Mouse (Mus musculus) intestine, embryonic 16.5 days (tissue): Measurements from ENCODE around the gene Xpot. TPM values are rescaled to one million over a fixed set of nuclear protein-coding genes. Genes with fewer than 3 reads are reported as not detected.

Source experiments
- ATAC-seq: fragments of 200-750 bp; cut with Nextera tagmentation; 2 replicates; pipeline ENCODE4 v1.8.0; 2017; ENCODE audit warnings: moderate TSS enrichment, moderate library complexity
- H3K27ac ChIP-seq: fragments of 300-500 bp; sonication (generic); 2 replicates; pipeline ENCODE4 v1.5.1; 2014; ENCODE audit warnings: mild to moderate bottlenecking, low read length
- H3K27me3 ChIP-seq: fragments of 300-500 bp; sonication (generic); replicated peaks from 2 replicates; pipeline ENCODE4 v1.6.1; 2014; ENCODE audit warnings: low read length, control low read depth, mixed read lengths; ENCODE audit not compliant: control insufficient read depth, insufficient read depth
- H3K36me3 ChIP-seq: fragments of 300-500 bp; sonication (generic); 2 replicates; pipeline ENCODE4 v1.6.1; 2014; ENCODE audit warnings: low read length, control low read depth; ENCODE audit not compliant: control insufficient read depth, insufficient read depth
- H3K4me1 ChIP-seq: fragments of 300-500 bp; sonication (generic); 2 replicates; pipeline ENCODE4 v1.6.1; 2014; ENCODE audit warnings: low read length, control low read depth, mixed read lengths; ENCODE audit not compliant: control insufficient read depth, insufficient read depth
- H3K4me2 ChIP-seq: fragments of 300-500 bp; sonication (generic); 2 replicates; pipeline ENCODE4 v1.6.1; 2014; ENCODE audit warnings: low read depth, low read length, control low read depth
- H3K4me3 ChIP-seq: fragments of 300-500 bp; sonication (generic); 2 replicates; pipeline ENCODE4 v1.5.1; 2014; ENCODE audit warnings: mild to moderate bottlenecking, low read length
- H3K9ac ChIP-seq: fragments of 300-500 bp; sonication (generic); 2 replicates; pipeline ENCODE4 v1.6.1; 2014; ENCODE audit warnings: low read depth, low read length
- H3K9me3 ChIP-seq: fragments of 300-500 bp; sonication (generic); 2 replicates; pipeline ENCODE4 v1.6.1; 2016; ENCODE audit warnings: low read length, control low read depth; ENCODE audit not compliant: control insufficient read depth
- WGBS: fragments of 180-500 bp; shearing (Covaris S2); extraction: QIAGEN DNeasy Blood & Tissue Kit; methylation state at CpG from one replicate; pipeline ENCODE4 v1.1.7; 2014; 5-methylcytosine and 5-hydroxymethylcytosine counted together
- polyA plus RNA-seq: library from polyadenylated mRNA; unstranded; fragments of >200 nt; fragmentation: Nextera tagmentation; extraction: Ambion mirVana; gene quantifications from 2 replicates; pipeline ENCODE4 v1.2.1, GENCODE M21; 2015

Gene Xpot
- polyA plus RNA-seq, 1 experiment from 2014 or later = 36.3 TPM

DNA sequence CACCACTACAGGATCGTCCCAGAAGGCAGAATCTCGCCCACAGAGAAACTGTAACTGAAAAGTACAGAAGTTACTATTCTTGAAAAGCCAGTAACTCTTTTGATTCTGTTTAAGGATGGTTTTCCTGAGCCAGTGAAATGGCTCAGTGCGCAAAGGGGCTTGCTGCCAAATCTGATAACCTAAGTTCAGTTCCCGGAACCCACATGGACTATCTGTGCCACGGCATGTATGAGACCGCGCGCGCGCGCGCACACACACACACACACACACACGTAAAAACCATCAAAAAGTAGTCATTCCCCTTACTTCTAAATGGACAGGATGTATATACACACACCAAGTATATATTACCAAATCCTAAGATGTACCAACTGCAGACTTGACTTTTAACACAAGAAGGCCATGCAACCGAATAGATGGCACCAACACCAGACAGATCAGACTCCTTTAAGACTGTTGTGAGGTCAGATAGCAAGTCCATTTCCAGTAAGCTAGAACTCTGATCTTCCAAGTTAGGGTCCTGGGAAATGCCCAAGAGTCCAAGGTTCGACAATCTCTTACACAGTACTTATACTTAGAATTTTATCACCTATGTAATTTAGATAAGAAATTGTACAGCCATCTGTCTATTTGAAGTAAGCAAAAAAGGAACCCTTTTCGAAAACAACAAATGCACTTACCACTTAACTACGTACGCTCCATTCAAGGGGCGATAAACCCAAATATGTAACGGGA, 40.9 kb downstream of the Xpot start:
- Histone ChIP-seq H3K4me2 (peak overlapping the region; percentile 55), H3K4me3 (peak overlapping the region; percentile 89), H3K36me3 (peaks cover 22% of the 10 kb centered on the region), H3K9me3 (no peaks in the 10 kb centered on the region), H3K27ac (no peak overlapping the region), H3K27me3 (no peaks in the 10 kb centered on the region), H3K9ac (no peak overlapping the region), H3K4me1 (0 out of 2 replicates have a peak, but pooled peaks cover 6% of the 10 kb centered on the region)
- 74% methylated on average over 20 of the region's 20 CpGs for WGBS
- peak; percentile 54 for ATAC-seq

DNA sequence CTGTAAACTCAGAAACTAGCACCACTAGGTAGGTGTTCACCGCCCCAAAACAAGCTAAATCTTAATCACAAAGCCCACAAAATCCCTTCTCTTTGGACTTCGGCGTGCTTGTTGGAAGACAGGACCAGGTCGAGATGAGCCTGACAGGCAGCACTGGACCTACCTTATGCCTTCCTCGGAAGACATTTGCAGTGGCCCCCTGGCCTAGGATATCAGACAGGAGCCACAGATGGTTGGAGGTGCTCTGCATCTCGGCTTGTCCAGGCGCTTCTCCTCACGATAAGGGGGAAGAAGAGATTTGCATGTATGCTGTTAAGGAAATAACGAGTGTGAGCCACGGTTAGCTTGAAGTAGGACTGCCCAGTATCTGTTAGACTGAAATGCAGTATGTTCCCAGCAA, 42.1 kb downstream of the Xpot start:
- Histone ChIP-seq H3K9ac (no peak overlapping the region), H3K27me3 (no peaks in the 10 kb centered on the region), H3K9me3 (no peaks in the 10 kb centered on the region), H3K27ac (no peak overlapping the region), H3K4me1 (0 out of 2 replicates have a peak, but pooled peaks cover 6% of the 10 kb centered on the region), H3K4me3 (no peak overlapping the region), H3K4me2 (no peak overlapping the region), H3K36me3 (peaks cover 24% of the 10 kb centered on the region)
- 95% methylated on average over 10 of the region's 10 CpGs for whole genome bisulfite sequencing
- no peak for ATAC-seq

DNA sequence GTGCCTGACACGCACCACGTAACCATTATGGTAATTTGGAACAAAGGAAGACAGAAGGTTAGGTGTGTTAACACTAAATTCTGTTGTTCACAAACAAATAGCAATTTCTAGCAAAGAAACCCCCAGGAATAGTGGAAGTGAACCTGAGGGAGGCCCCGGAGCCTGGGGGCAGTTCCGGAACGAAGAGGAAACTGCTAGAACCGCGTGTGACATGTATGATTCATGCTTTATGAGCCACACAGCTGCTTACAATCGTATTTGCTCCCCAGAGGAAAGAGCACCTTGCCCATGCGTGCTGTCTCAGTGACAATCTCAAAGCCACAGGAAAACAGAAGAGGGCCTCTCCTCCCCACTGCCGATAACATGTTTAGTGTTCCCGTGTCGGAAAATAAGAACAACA, 43.1 kb downstream of the Xpot start:
- Histone ChIP-seq H3K27ac (no peak overlapping the region), H3K4me3 (no peak overlapping the region), H3K9ac (no peak overlapping the region), H3K4me1 (0 out of 2 replicates have a peak, but pooled peaks cover 6% of the 10 kb centered on the region), H3K4me2 (no peak overlapping the region), H3K36me3 (peaks cover 26% of the 10 kb centered on the region), H3K27me3 (no peaks in the 10 kb centered on the region), H3K9me3 (no peaks in the 10 kb centered on the region)
- 88% methylated on average over 12 of the region's 12 CpGs for WGBS
- no peak for ATAC-seq

DNA sequence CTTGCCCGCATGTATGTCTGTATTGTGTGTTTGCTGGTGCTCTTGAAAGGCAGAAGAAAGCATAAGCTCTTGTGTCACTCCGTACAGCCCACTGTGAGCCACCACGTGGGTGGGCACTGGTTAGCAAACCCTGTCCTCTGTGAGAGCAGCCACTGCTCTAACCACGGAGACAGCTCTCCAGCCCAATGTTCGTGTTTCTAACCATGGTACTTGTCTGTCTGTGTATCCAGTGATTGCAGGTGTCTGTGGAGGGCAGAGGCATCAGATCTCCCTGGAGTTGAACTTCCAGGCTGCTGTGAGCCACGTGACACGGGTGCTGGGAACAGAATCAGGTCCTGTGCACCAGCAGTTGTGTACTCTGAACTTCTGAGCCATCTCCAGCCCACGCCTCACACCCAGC, 43.8 kb downstream of the Xpot start:
- Histone ChIP-seq H3K9me3 (no peaks in the 10 kb centered on the region), H3K27me3 (no peaks in the 10 kb centered on the region), H3K4me2 (no peak overlapping the region), H3K9ac (no peak overlapping the region), H3K36me3 (peaks cover 26% of the 10 kb centered on the region), H3K4me1 (0 out of 2 replicates have a peak, but pooled peaks cover 6% of the 10 kb centered on the region), H3K4me3 (no peak overlapping the region), H3K27ac (no peak overlapping the region)
- 91% methylated on average over 8 of the region's 8 CpGs for WGBS
- ATAC-seq = no peak

DNA sequence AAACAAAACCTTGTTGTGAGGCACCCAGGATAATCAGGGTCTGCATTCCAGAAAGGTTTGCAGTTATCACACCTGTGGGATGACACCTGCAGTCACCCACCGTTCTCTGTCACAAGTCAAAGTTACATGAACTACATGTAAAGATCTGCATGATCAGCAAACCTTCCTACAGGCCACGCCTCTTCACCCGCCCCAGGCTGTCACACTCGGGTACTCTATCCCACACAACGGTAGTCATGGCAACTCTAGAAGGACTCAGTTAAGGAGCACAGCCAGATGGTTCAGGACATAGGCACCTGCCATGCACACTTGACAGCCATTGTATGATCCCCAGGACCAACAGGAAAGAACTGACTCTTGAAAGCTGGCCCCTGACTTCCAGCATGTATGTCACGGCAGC, 44.7 kb downstream of the Xpot start:
- 82% methylated on average over 6 of the region's 6 CpGs for WGBS
- no peaks in the 10 kb centered on the region for H3K27me3 ChIP-seq
- H3K9ac ChIP-seq = no peak overlapping the region
- no peak overlapping the region for H3K4me2 ChIP-seq
- no peak overlapping the region for H3K4me3 ChIP-seq
- no peak overlapping the region for H3K27ac ChIP-seq
- ATAC-seq = no peak
- 0 out of 2 replicates have a peak, but pooled peaks cover 6% of the 10 kb centered on the region for H3K4me1 ChIP-seq
- H3K36me3 ChIP-seq = peaks cover 26% of the 10 kb centered on the region
- H3K9me3 ChIP-seq = no peaks in the 10 kb centered on the region

DNA sequence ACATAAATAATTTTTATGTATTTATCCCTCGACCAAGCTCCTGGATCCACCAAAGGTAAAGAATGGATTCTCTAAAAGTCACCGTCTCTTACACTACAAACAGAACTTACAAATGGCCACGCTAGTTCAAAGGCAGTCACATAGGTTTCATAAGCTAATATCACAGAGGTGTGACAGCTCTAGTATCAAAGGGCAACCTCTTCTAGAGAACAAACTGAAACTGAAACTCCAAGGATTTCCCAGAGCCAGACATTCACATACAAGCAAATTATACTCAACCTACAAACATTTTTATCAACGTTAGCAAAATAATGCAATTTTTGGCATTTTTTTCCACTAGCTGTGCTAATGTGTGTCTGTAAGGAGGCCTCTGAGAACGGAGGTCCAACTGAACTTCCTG, 45.8 kb downstream of the Xpot start:
- ATAC-seq = peak; percentile 54; the same call in 1 of the 2 replicates
- Histone ChIP-seq H3K36me3 (peaks cover 29% of the 10 kb centered on the region), H3K4me2 (no peak overlapping the region), H3K27me3 (no peaks in the 10 kb centered on the region), H3K4me3 (no peak overlapping the region), H3K9ac (no peak overlapping the region), H3K9me3 (no peaks in the 10 kb centered on the region), H3K27ac (no peak overlapping the region), H3K4me1 (0 out of 2 replicates have a peak, but pooled peaks cover 6% of the 10 kb centered on the region)
- 92% methylated on average over 5 of the region's 5 CpGs for WGBS

DNA sequence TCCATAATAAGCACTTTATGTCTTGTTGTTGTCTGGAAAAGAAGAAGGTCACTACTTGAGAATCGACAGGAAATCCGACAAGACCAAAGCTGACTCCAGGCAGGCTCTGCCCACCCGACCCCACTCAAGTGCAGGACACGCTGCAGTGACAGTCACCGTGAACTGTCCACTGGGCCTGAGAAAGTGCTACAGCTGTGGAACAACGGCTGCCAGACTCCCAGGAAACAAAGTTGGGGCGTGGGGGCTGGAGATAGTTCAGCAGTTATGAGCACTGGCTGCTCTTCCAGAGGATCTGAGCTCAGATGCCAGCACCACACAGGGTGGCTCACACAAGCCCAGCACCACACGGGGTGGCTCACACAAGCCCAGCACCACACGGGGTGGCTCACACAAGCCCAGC, 49.8 kb downstream of the Xpot start:
- H3K9me3 ChIP-seq = no peaks in the 10 kb centered on the region
- WGBS = 82% methylated on average over 9 of the region's 9 CpGs
- H3K27ac ChIP-seq = no peak overlapping the region
- no peak overlapping the region for H3K9ac ChIP-seq
- H3K36me3 ChIP-seq = peaks cover 20% of the 10 kb centered on the region
- H3K27me3 ChIP-seq = no peaks in the 10 kb centered on the region
- no peaks in the 10 kb centered on the region for H3K4me1 ChIP-seq
- H3K4me3 ChIP-seq = no peak overlapping the region
- no peak overlapping the region for H3K4me2 ChIP-seq
- no peak for ATAC-seq

DNA sequence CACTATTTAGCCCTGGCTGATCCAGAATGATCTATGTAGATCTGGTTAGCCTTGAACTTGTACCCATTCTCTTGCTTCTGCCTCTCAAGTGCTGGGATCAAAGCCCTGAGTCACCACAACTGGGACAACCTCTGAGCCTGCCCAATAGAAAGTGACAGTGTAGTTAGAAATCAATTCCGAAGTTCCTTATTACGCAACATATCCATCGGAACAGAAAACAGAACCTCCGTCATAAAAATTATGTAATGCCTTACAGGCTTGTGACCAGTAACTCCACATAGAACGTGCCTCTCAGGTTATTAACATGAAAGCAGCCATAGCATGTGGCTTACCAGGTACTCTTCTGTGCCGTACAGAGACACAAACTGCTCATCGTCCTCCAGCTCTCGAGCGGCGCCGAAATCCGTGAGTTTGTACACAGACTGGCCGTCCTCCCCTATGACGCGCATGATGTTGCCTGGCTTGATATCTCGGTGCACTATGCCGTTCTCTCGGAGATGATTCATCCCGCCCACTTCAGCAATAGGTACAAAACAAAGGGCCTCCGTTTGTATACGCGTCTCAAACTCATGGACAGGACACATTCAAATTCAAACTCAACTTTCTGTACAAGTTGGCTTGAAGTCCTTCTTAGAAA, 54.5 kb downstream of the Xpot start:
- ATAC-seq = peak; percentile 84
- peaks cover 33% of the 10 kb centered on the region for H3K36me3 ChIP-seq
- H3K27ac ChIP-seq = no peak overlapping the region

DNA sequence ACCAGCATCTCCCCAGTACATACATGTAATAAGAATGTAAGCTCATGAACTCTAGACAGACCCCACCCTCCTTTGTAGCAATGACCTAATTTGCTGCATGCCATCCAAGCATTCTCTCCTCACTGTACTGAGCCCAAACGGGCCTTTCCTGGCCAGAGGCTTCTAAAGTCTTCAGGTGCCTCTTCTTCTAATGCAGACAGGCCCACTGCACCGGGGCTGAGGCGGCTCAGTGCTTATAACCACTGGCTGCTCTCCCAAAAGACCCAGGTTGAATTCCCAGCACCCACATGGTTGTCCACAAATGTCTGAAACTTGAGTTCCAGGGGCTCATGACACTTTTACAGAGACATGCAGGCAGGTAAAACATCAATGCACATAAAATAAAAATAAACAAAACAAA, 55.1 kb downstream of the Xpot start:
- H3K4me1 ChIP-seq = no peaks in the 10 kb centered on the region; the same call in 1 of the 2 replicates
- no peak overlapping the region for H3K27ac ChIP-seq
- H3K9ac ChIP-seq = no peak overlapping the region
- H3K36me3 ChIP-seq = peaks cover 33% of the 10 kb centered on the region
- H3K27me3 ChIP-seq = no peaks in the 10 kb centered on the region
- no peak overlapping the region for H3K4me2 ChIP-seq
- H3K9me3 ChIP-seq = no peaks in the 10 kb centered on the region
- no peak overlapping the region for H3K4me3 ChIP-seq
- ATAC-seq = no peak
- WGBS = 92% methylated on average over 3 of the region's 3 CpGs

More for the DNA sequence above, 54.5 kb downstream of the Xpot start:
- Histone ChIP-seq H3K4me2 (no peak overlapping the region), H3K4me1 (no peaks in the 10 kb centered on the region; the same call in 1 of the 2 replicates), H3K27me3 (no peaks in the 10 kb centered on the region), H3K9me3 (no peaks in the 10 kb centered on the region), H3K4me3 (no peak overlapping the region), H3K9ac (no peak overlapping the region)
- 89% methylated on average over 22 of the region's 22 CpGs for WGBS
